Comparison of ENCODE assay signal across 12 mouse cellular contexts in the genomic region with DNA sequence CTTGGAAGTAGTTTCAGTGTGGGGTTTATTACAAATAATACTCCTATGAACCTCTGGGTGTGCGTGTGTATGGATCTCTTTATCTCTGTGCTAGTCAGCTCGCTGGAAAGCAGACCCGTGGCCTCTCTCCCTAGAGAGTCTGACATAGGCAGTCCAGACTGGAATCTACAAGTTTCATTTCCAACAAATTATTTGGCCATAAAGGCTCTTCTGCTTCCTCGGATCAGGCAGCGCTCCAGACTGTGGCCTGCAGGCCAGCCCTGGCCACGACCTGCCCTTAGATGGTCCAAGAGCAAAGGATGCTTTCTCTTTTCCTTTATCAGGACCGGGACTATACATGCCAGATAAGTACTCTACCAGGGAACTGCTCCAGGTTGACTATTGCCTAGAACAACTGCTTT. TPM values are rescaled to one million over a fixed set of nuclear protein-coding genes. Genes with fewer than 3 reads are reported as not detected.
A peak's percentile ranks its signal among the peaks of the same experiment; 100 is the strongest.
DNase-seq lines count a peak whose midpoint lies in the region; ATAC-seq and TF ChIP-seq lines count a peak whose summit lies in the region.
"Had no signal": no experiment of that assay in that cellular context is flagged by ENCODE, and none has a peak within 500 bp of the region (broad histone marks: within the 10 kb centered on the region; RNA-seq: fewer than 3 reads in every experiment).

No protein-coding gene starts in this region.

- H3K36me3 ChIP-seq in liver, embryonic 13.5 days = no peaks in the 10 kb centered on the region
- H3K36me3 ChIP-seq in erythroblast, embryonic 14.5 days (ENCODE audit: control insufficient read depth) = peaks cover 6% of the 10 kb centered on the region
- H3K36me3 ChIP-seq in liver, embryonic 16.5 days (ENCODE audit: control insufficient read depth, insufficient read depth) = no peaks in the 10 kb centered on the region
- no peaks in the 10 kb centered on the region for H3K36me3 ChIP-seq in forebrain, postnatal 0 days (ENCODE audit: insufficient read depth)
- H3K36me3 ChIP-seq: embryonic facial prominence, embryonic 12.5 days had no signal

- H3K9ac ChIP-seq in liver, embryonic 13.5 days = peak overlapping the region; percentile 33; the same call in 1 of the 2 replicates
- peak overlapping the region; percentile 39; the same call in 1 of the 2 replicates for H3K9ac ChIP-seq in liver, embryonic 16.5 days (ENCODE audit: low read depth, low read length)
- H3K9ac ChIP-seq in forebrain, postnatal 0 days = no peak overlapping the region
- H3K9ac ChIP-seq: embryonic facial prominence, embryonic 12.5 days; hindbrain, embryonic 14.5 days had no signal

- H3K4me1 ChIP-seq in liver, embryonic 13.5 days (replicated peaks) = peaks cover 62% of the 10 kb centered on the region
- H3K4me1 ChIP-seq in erythroblast, embryonic 14.5 days (ENCODE audit: control insufficient read depth) = peaks cover 75% of the 10 kb centered on the region
- H3K4me1 ChIP-seq in liver, embryonic 16.5 days (ENCODE audit: control insufficient read depth, low read depth, low read length) = peaks cover 26% of the 10 kb centered on the region
- H3K4me1 ChIP-seq in forebrain, postnatal 0 days (ENCODE audit: insufficient read depth) = peaks cover 10% of the 10 kb centered on the region

- no peak overlapping the region for H3K4me3 ChIP-seq in liver, embryonic 13.5 days (replicated peaks)
- H3K4me3 ChIP-seq in erythroblast, embryonic 14.5 days (replicated peaks) = peak overlapping the region; percentile 25
- H3K4me3 ChIP-seq in liver, embryonic 16.5 days (ENCODE audit: low read depth, low read length) = peak overlapping the region; percentile 17; the same call in 1 of the 2 replicates
- no peak overlapping the region for H3K4me3 ChIP-seq in forebrain, postnatal 0 days (ENCODE audit: low read depth, low read length)
- H3K4me3 ChIP-seq: embryonic facial prominence, embryonic 12.5 days had no signal

- 29% methylated on average over 7 of the region's 7 CpGs for WGBS in liver, embryonic 13.5 days (ENCODE audit: insufficient replicate concordance)
- 35% methylated on average over 7 of the region's 7 CpGs for WGBS in liver, embryonic 16.5 days (ENCODE audit: insufficient replicate concordance)
- 77% methylated on average over 7 of the region's 7 CpGs for WGBS in forebrain, postnatal 0 days

- TF ChIP-seq CTCF in forebrain, postnatal 0 days (IDR thresholded peaks at IDR 0.05; ENCODE audit: low read depth) = no peak

- H3K4me2 ChIP-seq in liver, embryonic 13.5 days = peak overlapping the region; percentile 39
- H3K4me2 ChIP-seq in liver, embryonic 16.5 days (ENCODE audit: low read depth, low read length) = peak overlapping the region; percentile 37
- H3K4me2 ChIP-seq in forebrain, postnatal 0 days (ENCODE audit: low read depth) = no peak overlapping the region
- H3K4me2 ChIP-seq: embryonic facial prominence, embryonic 12.5 days; hindbrain, embryonic 14.5 days had no signal

- no peaks in the 10 kb centered on the region for H3K9me3 ChIP-seq in liver, embryonic 13.5 days (replicated peaks)
- no peaks in the 10 kb centered on the region for H3K9me3 ChIP-seq in erythroblast, embryonic 14.5 days (ENCODE audit: control insufficient read depth, low read length)
- H3K9me3 ChIP-seq in liver, embryonic 16.5 days (replicated peaks; ENCODE audit: control insufficient read depth, low read length) = no peaks in the 10 kb centered on the region
- H3K9me3 ChIP-seq in forebrain, postnatal 0 days (ENCODE audit: low read length) = no peaks in the 10 kb centered on the region
- H3K9me3 ChIP-seq: embryonic facial prominence, embryonic 12.5 days had no signal

- H3K27me3 ChIP-seq in liver, embryonic 13.5 days = no peaks in the 10 kb centered on the region
- H3K27me3 ChIP-seq in erythroblast, embryonic 14.5 days (ENCODE audit: control insufficient read depth) = no peaks in the 10 kb centered on the region
- H3K27me3 ChIP-seq in liver, embryonic 16.5 days (ENCODE audit: control insufficient read depth, insufficient read depth, low read depth, low read length) = no peaks in the 10 kb centered on the region
- H3K27me3 ChIP-seq in forebrain, postnatal 0 days (ENCODE audit: insufficient read depth, low read length) = no peaks in the 10 kb centered on the region
- H3K27me3 ChIP-seq: embryonic facial prominence, embryonic 12.5 days had no signal

- peak; percentile 66 for ATAC-seq in liver, embryonic 13.5 days (ENCODE audit: low read depth)
- peak; percentile 51 for ATAC-seq in liver, embryonic 16.5 days (ENCODE audit: low read depth)
- ATAC-seq in forebrain, postnatal 0 days = no peak

- no peak for DNase-seq in liver, embryonic 13.5 days
- no peak for DNase-seq in liver
- peak; percentile 77 for DNase-seq in gastrocnemius, postnatal 25 days
- DNase-seq in forebrain, postnatal 0 days = no peak
- DNase-seq in testis, postnatal 10 days (ENCODE audit: low spot score) = no peak
- DNase-seq in right cerebral cortex, postnatal 36 days (ENCODE audit: low spot score in 2 of 2) = no peak
- DNase-seq: cerebellum, adult 8-10 months; right cerebral cortex, postnatal 4 days had no signal

- H3K27ac ChIP-seq in liver, embryonic 13.5 days = peak overlapping the region; percentile 61
- peak overlapping the region; percentile 37; the same call in 1 of the 2 replicates for H3K27ac ChIP-seq in liver, embryonic 16.5 days (ENCODE audit: low read length)
- no peak overlapping the region for H3K27ac ChIP-seq in forebrain, postnatal 0 days (ENCODE audit: low read depth, low read length)
- H3K27ac ChIP-seq: embryonic facial prominence, embryonic 12.5 days; hindbrain, embryonic 14.5 days had no signal

RNA-seq across cellular contexts. Expression of gene Lmo2, which starts 26.3 kb away (rescaled TPM):
- polyA plus RNA-seq in liver, embryonic 13.5 days (2015; fragmentation: Nextera tagmentation; extraction: Ambion mirVana) = 156 and 167 TPM in 2 replicates
- 141 and 161 TPM in 2 replicates for polyA plus RNA-seq in erythroblast, embryonic 14.5 days (2012)
- 10 to 100 TPM in 1 of 2 experiments, 1 to 10 TPM in 1; 7.0 to 10.6 TPM for total RNA-seq in gastrocnemius, postnatal 25 days (2021)
- polyA plus RNA-seq in liver, embryonic 16.5 days (2015; fragmentation: Nextera tagmentation; extraction: Ambion mirVana) = 126 and 128 TPM in 2 replicates
- total RNA-seq in forebrain, postnatal 0 days (2014; rRNA removed) = 19.9 and 23.8 TPM in 2 replicates
- polyA plus RNA-seq in forebrain, postnatal 0 days (2015; fragmentation: Nextera tagmentation; extraction: Ambion mirVana) = 26.9 and 27.8 TPM in 2 replicates

Comparison
In these comparisons a context has a peak if more than half of its experiments do, and no peak if none do; other contexts are left out.
1. H3K4me3 ChIP-seq: peak in erythroblast, embryonic 14.5 days (single experiment) and liver, embryonic 16.5 days (single experiment); none in liver, embryonic 13.5 days (single experiment) and forebrain, postnatal 0 days (single experiment).